Mouse (Mus musculus) thymus, adult 2 months (tissue): ENCODE measurements around the gene Fars2.

Source experiments
- CTCF ChIP-seq: fragments of 200-500 bp; IDR thresholded peaks from 2 replicates; pipeline ENCODE4 v1.5.1; 2012; ENCODE audit warnings: mild to moderate bottlenecking, control low read depth, low read length, moderate library complexity, borderline replicate concordance; ENCODE audit not compliant: control insufficient read depth, poor library complexity, insufficient read depth; ENCODE audit errors: extremely low read depth
- POLR2A ChIP-seq: fragments of 200-500 bp; IDR thresholded peaks from 2 replicates; pipeline ENCODE4 v1.6.1; 2012; ENCODE audit warnings: mild to moderate bottlenecking, low read length, control low read depth, moderate library complexity; ENCODE audit not compliant: control insufficient read depth, poor library complexity, insufficient read depth; ENCODE audit errors: extremely low read depth

DNA sequence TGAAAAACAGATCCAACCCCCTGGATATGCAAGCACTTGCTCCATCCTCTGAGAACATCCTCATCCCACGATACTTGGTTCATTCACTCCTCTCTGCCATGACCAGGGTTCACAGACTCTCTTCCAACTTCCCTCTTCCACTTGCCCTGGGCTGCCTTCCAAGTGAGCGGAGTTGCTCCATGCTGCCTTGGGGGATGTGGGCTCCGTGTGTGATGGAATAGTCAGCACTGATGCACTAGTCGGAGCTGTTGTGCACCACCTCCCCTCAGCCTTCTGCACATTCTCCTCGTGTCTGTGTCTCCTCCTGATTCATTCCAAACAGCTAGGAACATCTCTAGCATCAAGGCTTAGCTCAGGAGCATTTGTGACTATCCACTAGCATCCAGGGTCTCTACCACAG, 389.1 kb downstream of the Fars2 start:
- TF ChIP-seq CTCF (no peak), POLR2A (no peak)
